Mouse (Mus musculus) liver, embryonic 13.5 days (tissue): ENCODE data around the gene Gbp2b. TPM values are rescaled to one million over a fixed set of nuclear protein-coding genes. Genes with fewer than 3 reads are reported as not detected.

ENCODE experiments used
- ATAC-seq: fragments of 200-750 bp; cut with Nextera tagmentation; 2 replicates; pipeline ENCODE4 v1.8.0; 2017; ENCODE audit warnings: low read depth, mild to moderate bottlenecking, moderate number of reproducible peaks, moderate library complexity
- DNase-seq: peaks from one replicate; pipeline ENCODE4 v3.0.0; 2022
- H3K27ac ChIP-seq: fragments of 300-500 bp; sonication (generic); 2 replicates; pipeline ENCODE4 v1.5.1; 2015; ENCODE audit warnings: moderate library complexity, mild to moderate bottlenecking, inconsistent platforms
- H3K27me3 ChIP-seq: fragments of 300-500 bp; sonication (generic); 2 replicates; pipeline ENCODE4 v1.6.1; 2015; ENCODE audit warnings: mild to moderate bottlenecking, inconsistent platforms
- H3K36me3 ChIP-seq: fragments of 300-500 bp; sonication (generic); 2 replicates; pipeline ENCODE4 v1.6.1; 2015; ENCODE audit warnings: mild to moderate bottlenecking, inconsistent platforms
- H3K4me1 ChIP-seq: fragments of 300-500 bp; sonication (generic); replicated peaks from 2 replicates; pipeline ENCODE4 v1.6.1; 2015; ENCODE audit warnings: inconsistent platforms
- H3K4me2 ChIP-seq: fragments of 300-500 bp; sonication (generic); 2 replicates; pipeline ENCODE4 v1.6.1; 2015; ENCODE audit warnings: inconsistent platforms, mild to moderate bottlenecking, moderate library complexity
- H3K4me3 ChIP-seq: fragments of 300-500 bp; sonication (generic); replicated peaks from 2 replicates; pipeline ENCODE4 v1.5.1; 2015; ENCODE audit warnings: mild to moderate bottlenecking, inconsistent platforms
- H3K9ac ChIP-seq: fragments of 300-500 bp; sonication (generic); 2 replicates; pipeline ENCODE4 v1.6.1; 2015; ENCODE audit warnings: mild to moderate bottlenecking, inconsistent platforms
- H3K9me3 ChIP-seq: fragments of 300-500 bp; sonication (generic); replicated peaks from 2 replicates; pipeline ENCODE4 v1.6.1; 2016; ENCODE audit warnings: inconsistent platforms
- WGBS: fragments of 180-500 bp; shearing (Covaris S2); methylation state at CpG from one replicate; pipeline ENCODE4 v1.1.7; 2015; ENCODE audit not compliant: insufficient replicate concordance; 5-methylcytosine and 5-hydroxymethylcytosine counted together
- polyA plus RNA-seq: library from polyadenylated mRNA; unstranded; fragments of >200 nt; fragmentation: Nextera tagmentation; extraction: Ambion mirVana; gene quantifications from 2 replicates; pipeline ENCODE4 v1.2.1, GENCODE M21; 2015

Gene Gbp2b
- polyA plus RNA-seq, 1 experiment from 2014 or later: not detected

DNA sequence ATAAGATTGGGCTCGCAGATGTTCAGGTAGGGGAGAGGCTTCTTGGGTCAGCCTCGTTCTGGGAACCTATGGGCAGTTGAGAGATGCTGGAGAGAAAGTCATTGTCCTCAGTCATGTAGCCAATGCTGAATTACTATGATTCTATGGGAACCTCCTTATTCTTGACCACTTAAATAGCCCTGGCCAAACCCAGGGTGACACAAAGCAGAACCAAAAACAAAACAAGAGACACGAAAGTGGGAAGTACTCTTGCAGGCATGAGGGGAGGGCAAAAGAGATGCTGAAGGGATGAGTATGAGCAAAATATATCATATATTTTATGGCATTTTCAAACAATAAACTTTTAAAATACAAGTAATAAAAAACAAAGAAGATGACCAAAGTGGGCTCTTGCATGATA, 17.5 kb upstream of the Gbp2b start:
- Histone ChIP-seq H3K4me1 (no peaks in the 10 kb centered on the region), H3K27ac (no peak overlapping the region), H3K9ac (no peak overlapping the region), H3K27me3 (no peaks in the 10 kb centered on the region), H3K9me3 (no peaks in the 10 kb centered on the region), H3K4me3 (no peak overlapping the region), H3K36me3 (no peaks in the 10 kb centered on the region), H3K4me2 (no peak overlapping the region)
- WGBS: 41% methylated on average over 3 of the region's 3 CpGs
- DNase-seq: no peak
- no peak for ATAC-seq

GRCm38 (mm10) chr3:142578342-142578741, 16.3 kb upstream of the Gbp2b start:
- WGBS: 60% methylated on average over 4 of the region's 4 CpGs
- Histone ChIP-seq H3K27ac (no peak overlapping the region), H3K4me2 (no peak overlapping the region), H3K27me3 (no peaks in the 10 kb centered on the region), H3K9me3 (no peaks in the 10 kb centered on the region), H3K4me1 (no peaks in the 10 kb centered on the region), H3K36me3 (no peaks in the 10 kb centered on the region), H3K4me3 (no peak overlapping the region), H3K9ac (no peak overlapping the region)
- ATAC-seq (no peak), DNase-seq (no peak)

GRCm38 (mm10) chr3:142583067-142583466, 11.6 kb upstream of the Gbp2b start:
- ATAC-seq (no peak), DNase-seq (no peak)
- H3K27me3 ChIP-seq: no peaks in the 10 kb centered on the region
- H3K9me3 ChIP-seq: no peaks in the 10 kb centered on the region
- H3K4me1 ChIP-seq: no peaks in the 10 kb centered on the region
- no peak overlapping the region for H3K27ac ChIP-seq
- H3K4me3 ChIP-seq: no peak overlapping the region
- no peak overlapping the region for H3K4me2 ChIP-seq
- H3K9ac ChIP-seq: no peak overlapping the region
- WGBS: 71% methylated on average over 4 of the region's 4 CpGs
- H3K36me3 ChIP-seq: no peaks in the 10 kb centered on the region

GRCm38 (mm10) chr3:142587386-142587785, 7.3 kb upstream of the Gbp2b start:
- ATAC-seq: no peak
- no peak for DNase-seq

GRCm38 (mm10) chr3:142588888-142589287, 5.8 kb upstream of the Gbp2b start:
- Histone ChIP-seq H3K27ac (no peak overlapping the region), H3K4me3 (no peak overlapping the region), H3K27me3 (no peaks in the 10 kb centered on the region), H3K4me2 (no peak overlapping the region), H3K9me3 (no peaks in the 10 kb centered on the region), H3K4me1 (no peaks in the 10 kb centered on the region), H3K9ac (no peak overlapping the region), H3K36me3 (no peaks in the 10 kb centered on the region)
- DNase-seq (no peak), ATAC-seq (no peak)
- WGBS: 63% methylated on average over 2 of the region's 2 CpGs

More at GRCm38 (mm10) chr3:142587386-142587785, 7.3 kb upstream of the Gbp2b start:
- H3K4me1 ChIP-seq: no peaks in the 10 kb centered on the region
- H3K4me3 ChIP-seq: no peak overlapping the region
- H3K27me3 ChIP-seq: no peaks in the 10 kb centered on the region
- no peaks in the 10 kb centered on the region for H3K36me3 ChIP-seq
- H3K27ac ChIP-seq: no peak overlapping the region
- H3K9ac ChIP-seq: no peak overlapping the region
- H3K9me3 ChIP-seq: no peaks in the 10 kb centered on the region
- H3K4me2 ChIP-seq: no peak overlapping the region

DNA sequence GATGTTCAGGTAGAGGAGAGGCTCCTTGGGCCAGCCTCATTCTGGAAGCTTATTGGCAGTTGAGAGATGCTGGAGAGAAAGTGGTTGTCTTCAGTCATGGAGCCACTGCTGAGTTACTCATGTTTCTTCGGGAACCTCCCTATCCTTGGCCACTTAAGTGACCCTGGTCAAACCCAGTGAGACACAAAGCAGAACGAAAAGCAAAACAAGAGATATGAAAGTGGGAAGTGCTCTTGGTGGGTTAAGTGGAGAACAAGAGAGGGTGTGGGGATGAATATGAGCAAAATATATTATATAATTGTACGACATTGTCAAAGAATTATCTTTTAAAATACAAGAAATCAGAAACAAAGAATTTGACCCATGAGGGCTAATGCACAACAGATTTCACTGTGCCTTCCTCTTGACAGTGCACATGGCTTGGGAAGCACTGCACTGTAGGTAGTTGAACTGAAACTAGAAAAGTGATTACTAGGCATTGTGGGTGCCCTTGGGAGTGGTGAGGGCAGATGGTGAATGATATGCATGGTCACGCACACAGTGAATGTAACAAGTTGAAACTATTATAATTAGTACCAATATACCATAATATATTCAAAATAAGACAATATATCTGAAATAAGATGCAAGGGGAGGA, 4.1 kb upstream of the Gbp2b start:
- no peak overlapping the region for H3K4me3 ChIP-seq
- no peak overlapping the region for H3K4me2 ChIP-seq
- 56% methylated on average over 4 of the region's 4 CpGs for WGBS
- no peaks in the 10 kb centered on the region for H3K27me3 ChIP-seq
- no peak overlapping the region for H3K9ac ChIP-seq
- no peaks in the 10 kb centered on the region for H3K36me3 ChIP-seq
- no peak for DNase-seq
- ATAC-seq: no peak
- no peak overlapping the region for H3K27ac ChIP-seq
- no peaks in the 10 kb centered on the region for H3K4me1 ChIP-seq
- H3K9me3 ChIP-seq: no peaks in the 10 kb centered on the region

DNA sequence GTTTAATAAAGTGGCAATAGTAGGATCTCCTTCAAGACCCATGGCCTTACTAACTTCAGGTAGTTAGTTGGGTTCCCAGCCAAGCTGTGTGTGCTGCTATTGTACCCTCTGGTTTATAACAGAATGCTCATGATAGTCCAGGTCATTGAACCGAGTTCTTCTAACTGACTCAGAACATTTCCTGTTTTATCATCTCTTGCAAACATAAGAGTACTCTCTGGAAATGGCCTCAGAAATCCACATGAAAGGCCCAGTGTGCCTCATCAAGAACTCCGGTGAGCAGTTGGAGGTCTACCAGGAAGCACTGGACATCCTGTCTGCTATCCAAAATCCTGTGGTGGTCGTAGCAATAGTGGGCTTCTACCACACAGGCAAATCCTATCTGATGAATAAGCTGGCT, 3.3 kb downstream of the Gbp2b start:
- Histone ChIP-seq H3K9me3 (no peaks in the 10 kb centered on the region), H3K27me3 (no peaks in the 10 kb centered on the region), H3K36me3 (no peaks in the 10 kb centered on the region), H3K9ac (no peak overlapping the region), H3K4me3 (no peak overlapping the region), H3K4me1 (no peaks in the 10 kb centered on the region), H3K4me2 (no peak overlapping the region), H3K27ac (no peak overlapping the region)
- DNase-seq (no peak), ATAC-seq (no peak)
- 40% methylated on average over 3 of the region's 3 CpGs for WGBS

DNA sequence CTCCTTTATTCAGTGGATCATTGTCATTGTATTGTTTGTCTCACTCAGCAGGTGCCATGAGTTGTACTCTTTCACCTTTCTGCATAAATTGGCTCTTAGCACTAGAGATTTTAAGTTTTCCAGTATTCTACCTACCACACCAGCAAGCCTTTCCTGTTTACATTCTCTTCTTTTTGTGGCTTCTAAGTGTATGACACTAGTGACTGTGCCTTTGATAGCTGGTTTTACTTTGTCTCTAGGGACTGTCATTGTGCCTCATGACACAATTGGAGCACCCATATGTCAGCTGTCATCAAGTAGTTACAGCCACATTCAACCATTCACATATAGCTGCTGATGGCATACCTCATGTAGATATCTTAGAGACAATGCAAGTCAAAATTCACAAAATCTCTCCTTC, 7.0 kb downstream of the Gbp2b start:
- DNase-seq (no peak), ATAC-seq (no peak)
- H3K4me1 ChIP-seq: no peaks in the 10 kb centered on the region
- H3K9ac ChIP-seq: no peak overlapping the region
- no peak overlapping the region for H3K4me3 ChIP-seq
- H3K27me3 ChIP-seq: no peaks in the 10 kb centered on the region
- no peaks in the 10 kb centered on the region for H3K36me3 ChIP-seq
- H3K27ac ChIP-seq: no peak overlapping the region
- H3K4me2 ChIP-seq: no peak overlapping the region
- H3K9me3 ChIP-seq: no peaks in the 10 kb centered on the region

- no peak overlapping the region for H3K9ac ChIP-seq
- no peaks in the 10 kb centered on the region for H3K9me3 ChIP-seq
- no peaks in the 10 kb centered on the region for H3K36me3 ChIP-seq
- WGBS: 61% methylated on average over 3 of the region's 3 CpGs
- no peak for ATAC-seq
- H3K4me1 ChIP-seq: peaks cover 6% of the 10 kb centered on the region; the same call in 1 of the 2 replicates
- no peak for DNase-seq
- H3K27ac ChIP-seq: no peak overlapping the region
- no peaks in the 10 kb centered on the region for H3K27me3 ChIP-seq
- H3K4me2 ChIP-seq: no peak overlapping the region
- H3K4me3 ChIP-seq: no peak overlapping the region
Observed at GRCm38 (mm10) chr3:142618658-142619057, 24.0 kb downstream of the Gbp2b start.

DNA sequence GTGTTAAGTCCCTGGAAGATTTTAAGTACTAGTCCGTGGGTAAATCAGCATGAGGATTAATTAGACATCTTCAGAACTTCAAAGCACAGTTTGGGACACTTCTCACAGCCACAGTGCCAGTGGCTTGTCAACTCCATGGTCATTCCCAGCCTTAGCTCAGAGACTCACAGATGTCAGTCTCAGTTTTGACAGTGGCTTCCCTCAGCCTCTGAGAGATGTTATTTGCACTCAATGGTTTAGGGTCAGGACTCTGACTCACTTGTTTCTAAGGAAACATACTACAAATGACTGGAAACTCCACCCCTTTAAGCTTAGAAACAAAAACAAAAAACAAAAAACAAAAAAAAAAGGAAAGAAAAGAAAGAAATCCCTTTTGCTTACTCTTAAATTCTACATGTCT, 25.0 kb downstream of the Gbp2b start:
- H3K4me3 ChIP-seq: no peak overlapping the region
- H3K4me2 ChIP-seq: no peak overlapping the region
- H3K9ac ChIP-seq: no peak overlapping the region
- no peaks in the 10 kb centered on the region for H3K9me3 ChIP-seq
- 33% methylated on average over 1 of the region's 1 CpGs for WGBS
- no peak for DNase-seq
- peaks cover 6% of the 10 kb centered on the region; the same call in 1 of the 2 replicates for H3K4me1 ChIP-seq
- H3K27me3 ChIP-seq: no peaks in the 10 kb centered on the region
- no peak overlapping the region for H3K27ac ChIP-seq
- no peak for ATAC-seq
- H3K36me3 ChIP-seq: no peaks in the 10 kb centered on the region

GRCm38 (mm10) chr3:142620111-142620955, 25.7 kb downstream of the Gbp2b start, which contains the start of gene Gbp2:
Gene Gbp2, plus strand, starts transcription at chr3:142620602.
- Histone ChIP-seq H3K9ac (no peak within 1 kb of the TSS), H3K27me3 (no peaks in the 10 kb centered on the region), H3K4me2 (peak within 1 kb of the TSS; percentile 58), H3K36me3 (no peaks in the 10 kb centered on the region), H3K9me3 (no peaks in the 10 kb centered on the region), H3K4me3 (peak within 1 kb of the TSS; percentile 41), H3K4me1 (peaks cover 6% of the 10 kb centered on the region; the same call in 1 of the 2 replicates), H3K27ac (no peak within 1 kb of the TSS)
- DNase-seq (no peak), ATAC-seq (peak; percentile 39; the same call in 1 of the 2 replicates)
- 27% methylated on average over 4 of the region's 4 CpGs for WGBS
